Mouse (Mus musculus): ENCODE results near the gene Arpc1a. TPM values are rescaled to one million over a fixed set of nuclear protein-coding genes. Genes with fewer than 3 reads are reported as not detected.

The Arpc1a gene
- total RNA-seq (2012; rRNA removed) (85.8 and 96.9 TPM in 2 replicates), polyA plus RNA-seq (2012; ENCODE audit: insufficient read depth in 1 of 2, insufficient read length in 2 of 2, low read depth in 1 of 2, low replicate concordance in 2 of 2, missing spikeins in 1 of 2) (100 to 1,000 TPM; 187 to 306 TPM)

DNA sequence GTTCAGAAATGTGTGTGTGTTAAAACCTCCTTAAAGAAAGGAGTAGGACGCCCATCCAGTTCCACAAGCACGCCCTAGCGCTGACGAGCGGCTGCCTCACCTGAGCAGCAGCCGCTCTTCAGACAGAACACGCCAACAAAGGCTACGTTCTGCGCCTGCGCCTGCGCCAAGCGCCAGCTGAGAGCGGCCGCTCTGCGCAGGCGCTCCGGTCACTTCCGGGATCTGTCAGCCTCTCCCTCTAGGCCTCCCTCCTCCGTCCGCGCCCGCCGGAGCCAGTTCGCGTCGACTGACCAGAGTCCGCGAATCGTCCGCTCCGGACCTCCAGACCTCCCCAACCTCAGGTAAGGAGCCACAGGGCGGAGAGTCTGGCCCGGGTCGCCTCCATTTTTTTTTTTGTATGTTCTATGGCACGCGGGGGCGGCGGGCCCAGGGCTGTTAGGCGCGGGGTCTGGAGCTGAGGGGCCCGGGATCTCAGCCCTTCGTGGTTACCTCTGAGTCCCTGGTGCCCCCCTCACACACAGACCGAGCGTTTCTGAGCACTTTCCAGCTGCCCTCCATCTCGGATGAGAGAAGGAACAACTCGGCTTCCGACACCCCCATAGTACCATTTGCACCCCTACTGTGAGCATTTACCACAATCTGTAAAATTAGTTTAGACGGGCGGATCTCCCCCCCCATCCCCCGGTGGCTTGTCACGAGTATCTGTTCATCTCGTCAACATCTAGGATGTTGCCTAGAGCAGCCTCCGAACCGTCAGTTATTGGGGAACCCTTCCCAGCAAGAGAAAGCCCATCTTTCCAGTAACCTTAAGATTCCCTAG is at the start of gene Arpc1a, which contains the start of gene Kpna7:
TSS of gene Arpc1a (plus strand) at position 199 of the 820 bp plus-strand sequence.
TSS of gene Kpna7 (minus strand) at position 399 of the 820 bp plus-strand sequence.
- TF ChIP-seq RCOR1 (IDR thresholded peaks at IDR 0.05; ENCODE audit: low read depth, low read length): 0 out of 2 replicates have a peak, but pooled peaks have one; percentile 28
- TF ChIP-seq MYB (IDR thresholded peaks at IDR 0.05; ENCODE audit: low read depth, low read length): no peak; the same call in 1 of the 2 replicates
- TF ChIP-seq ZC3H11A (IDR thresholded peaks at IDR 0.05; ENCODE audit: low read depth, low read length): no peak
- TF ChIP-seq CHD2 (IDR thresholded peaks at IDR 0.05; ENCODE audit: low read length): no peak
- peak; percentile 59; the same call in 1 of the 2 replicates for TF ChIP-seq POLR2AphosphoS2 (IDR thresholded peaks at IDR 0.05; ENCODE audit: low read length)
- TF ChIP-seq SIN3A (IDR thresholded peaks at IDR 0.05; ENCODE audit: low read length): peak; percentile 89
- peak; percentile 94 for TF ChIP-seq NRF1 (IDR thresholded peaks at IDR 0.05; ENCODE audit: insufficient read depth, low read depth, low read length, poor library complexity, severe bottlenecking)
- TF ChIP-seq MAFK (IDR thresholded peaks at IDR 0.05; ENCODE audit: borderline replicate concordance, low read depth, low read length): no peak
- TF ChIP-seq MAX (IDR thresholded peaks at IDR 0.05; ENCODE audit: low read length): peak; percentile 53
- peak; percentile 60 for TF ChIP-seq TBP (IDR thresholded peaks at IDR 0.05; ENCODE audit: low read depth, low read length)
- TF ChIP-seq UBTF (IDR thresholded peaks at IDR 0.05; ENCODE audit: borderline replicate concordance, insufficient read depth, low read depth, low read length): no peak
- TF ChIP-seq KAT2A (conservative IDR thresholded peaks at IDR 0.05; ENCODE audit: low read depth, low read length): peak; percentile 52; the same call in 1 of the 2 replicates
- TF ChIP-seq MEF2A (IDR thresholded peaks at IDR 0.05; ENCODE audit: extremely low read depth, insufficient replicate concordance, low read depth, low read length, poor library complexity, severe bottlenecking): no peak
- TF ChIP-seq ELF1 (IDR thresholded peaks at IDR 0.05; ENCODE audit: low read depth, low read length): peak; percentile 99
- TF ChIP-seq MXI1 (IDR thresholded peaks at IDR 0.05; ENCODE audit: low read depth, low read length): no peak; the same call in none of the 2 replicates
- TF ChIP-seq USF1 (IDR thresholded peaks at IDR 0.05; ENCODE audit: low read depth, low read length): 0 out of 2 replicates have a peak, but pooled peaks have one; percentile 45
- TF ChIP-seq ETS1 (IDR thresholded peaks at IDR 0.05; ENCODE audit: low read depth, low read length): peak; percentile 52; the same call in 1 of the 2 replicates
- no peak for TF ChIP-seq SMC3 (IDR thresholded peaks at IDR 0.05; ENCODE audit: low read depth, low read length)
- TF ChIP-seq HCFC1 (IDR thresholded peaks at IDR 0.05; ENCODE audit: low read depth, low read length): peak; percentile 85
- TF ChIP-seq BHLHE40 (IDR thresholded peaks at IDR 0.05; ENCODE audit: borderline replicate concordance, low read depth, low read length): no peak
- TF ChIP-seq NELFE (IDR thresholded peaks at IDR 0.05; ENCODE audit: low read depth, low read length): peak; percentile 86
- TF ChIP-seq POLR2A (IDR thresholded peaks at IDR 0.05; ENCODE audit: control insufficient read depth in 1 of 2, insufficient read depth in 1 of 2, low read depth in 1 of 2, low read length in 2 of 2, poor library complexity in 1 of 2): peak; percentile 70 to 93
- TF ChIP-seq GATA1 (IDR thresholded peaks at IDR 0.05; ENCODE audit: low read depth, low read length): no peak
- peak; percentile 60; the same call in 1 of the 2 replicates for TF ChIP-seq TCF12 (IDR thresholded peaks at IDR 0.05; ENCODE audit: low read depth, low read length)
- no peak for TF ChIP-seq CTCF (IDR thresholded peaks at IDR 0.05 in 2 of 3, conservative IDR thresholded peaks at IDR 0.05 in 1 of 3; ENCODE audit: control insufficient read depth in 1 of 3, insufficient read depth in 1 of 3, low read depth in 2 of 3, low read length in 3 of 3, poor library complexity in 1 of 3, severe bottlenecking in 1 of 3)
- 0 out of 2 replicates have a peak, but pooled peaks have one; percentile 64 for TF ChIP-seq ZMIZ1 (IDR thresholded peaks at IDR 0.05; ENCODE audit: low read depth, low read length)
- peak; percentile 82; the same call in 1 of the 2 replicates for TF ChIP-seq MAZ (IDR thresholded peaks at IDR 0.05; ENCODE audit: low read depth, low read length)
- Histone ChIP-seq H3K9ac (ENCODE audit: control insufficient read depth, low read depth, low read length, poor library complexity, severe bottlenecking) (peak within 1 kb of the TSS; percentile 94), H3K4me3 (ENCODE audit: control insufficient read depth in 1 of 2, insufficient read depth in 1 of 2, low read depth in 2 of 2, low read length in 2 of 2) (peak within 1 kb of the TSS; percentile 73 to 97), H3K79me2 (ENCODE audit: control insufficient read depth, insufficient read depth, low read length, poor library complexity) (peaks cover 43% of the 10 kb centered on the region), H3K27ac (ENCODE audit: control insufficient read depth, low read depth, low read length) (peak within 1 kb of the TSS; percentile 44), H3K27me3 (ENCODE audit: control insufficient read depth in 1 of 2, insufficient read depth in 2 of 2, low read length in 2 of 2) (no peaks in the 10 kb centered on the region), H3K9me3 (replicated peaks; ENCODE audit: insufficient read depth, low read length) (no peaks in the 10 kb centered on the region), H3K4me1 (ENCODE audit: control insufficient read depth in 1 of 2, insufficient read depth in 2 of 2, low read length in 2 of 2) (peaks cover 6 to 10% of the 10 kb centered on the region in 2 experiments), H3K36me3 (ENCODE audit: control insufficient read depth in 1 of 2, insufficient read depth in 2 of 2, low read length in 2 of 2) (peaks cover 8 to 18% of the 10 kb centered on the region in 2 experiments)
- DNase-seq (ENCODE audit: low read depth, low spot score): peak; percentile 95
